ENCODE assay signal across 8 mouse cellular contexts in the genomic region with DNA sequence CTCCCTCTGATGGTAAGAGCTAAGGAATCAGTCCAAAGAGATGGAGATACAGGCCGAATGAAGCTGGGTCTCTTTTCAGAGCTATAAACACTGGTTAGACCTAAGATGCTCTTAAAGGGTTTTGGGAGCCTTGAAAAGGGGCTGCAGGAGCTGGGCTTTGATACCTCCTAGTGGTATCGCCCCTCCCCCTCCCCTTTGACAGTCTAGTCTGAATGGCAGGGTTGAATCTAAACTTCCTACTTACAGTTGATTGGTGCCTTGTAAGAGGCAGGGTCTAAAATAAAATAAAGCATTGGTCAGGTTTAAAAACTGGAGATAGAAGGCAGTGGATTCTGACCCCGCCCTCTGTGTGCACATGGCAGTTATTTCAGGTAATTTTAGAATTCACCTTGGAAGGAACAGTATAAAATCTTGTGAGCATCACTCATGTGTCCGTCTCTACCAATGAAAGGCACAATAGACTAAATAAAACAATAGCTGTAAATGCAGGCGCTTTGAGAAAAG. TPM values are rescaled to one million over a fixed set of nuclear protein-coding genes. Genes with fewer than 3 reads are reported as not detected.
A peak's percentile ranks its signal among the peaks of the same experiment; 100 is the strongest.
DNase-seq lines count a peak whose midpoint lies in the region; ATAC-seq and TF ChIP-seq lines count a peak whose summit lies in the region.

No protein-coding gene starts in this region.

- peak; percentile 40 to 43; a peak in 3 of 4 replicates for ATAC-seq in hematopoietic stem cell, adult 5-6 weeks (replicated peaks in 1 of 2; ENCODE audit: insufficient read depth in 1 of 2, low FRiP score in 2 of 2, low TSS enrichment in 1 of 2, low read depth in 1 of 2, poor library complexity in 2 of 2, severe bottlenecking in 2 of 2)
- ATAC-seq in limb, embryonic 15.5 days (ENCODE audit: insufficient number of reproducible peaks, low FRiP score, low TSS enrichment, low read depth): no peak
- ATAC-seq in neural tube, embryonic 13.5 days (ENCODE audit: low read depth): peak; percentile 62

- 28% methylated on average over 5 of the region's 5 CpGs for WGBS in kidney, adult 2 months
- 15% methylated on average over 5 of the region's 5 CpGs for WGBS in limb, embryonic 15.5 days
- WGBS in neural tube, embryonic 13.5 days: 6% methylated on average over 5 of the region's 5 CpGs

- peaks cover 9% of the 10 kb centered on the region for H3K4me1 ChIP-seq in kidney, adult 2 months (ENCODE audit: control insufficient read depth, insufficient read depth, low read length)
- peaks cover 2% of the 10 kb centered on the region for H3K4me1 ChIP-seq in ES-Bruce4 (ENCODE audit: control insufficient read depth, insufficient read depth, low read length)
- peaks cover 11% of the 10 kb centered on the region; the same call in 1 of the 2 replicates for H3K4me1 ChIP-seq in limb, embryonic 15.5 days
- peaks cover 24% of the 10 kb centered on the region for H3K4me1 ChIP-seq in neural tube, embryonic 13.5 days (replicated peaks)

- peaks cover 3% of the 10 kb centered on the region for H3K9me3 ChIP-seq in ES-Bruce4 (replicated peaks; ENCODE audit: control insufficient read depth, insufficient read depth, low read length, poor library complexity, severe bottlenecking)
- no peaks in the 10 kb centered on the region for H3K9me3 ChIP-seq in limb, embryonic 15.5 days
- no peaks in the 10 kb centered on the region for H3K9me3 ChIP-seq in neural tube, embryonic 13.5 days

- peak overlapping the region; percentile 94 for H3K4me2 ChIP-seq in limb, embryonic 15.5 days
- H3K4me2 ChIP-seq in neural tube, embryonic 13.5 days: peak overlapping the region; percentile 87

- TF ChIP-seq EP300 in ES-Bruce4 (IDR thresholded peaks at IDR 0.05; ENCODE audit: insufficient read depth, low read depth, low read length): no peak

- DNase-seq in kidney, adult 2 months: no peak
- DNase-seq in kidney, adult 11 months: no peak
- peak; percentile 29 to 43 for DNase-seq in cerebellum, postnatal 14 days
- DNase-seq in urinary bladder, adult 2 months (ENCODE audit: low spot score): no peak

- no peak for TF ChIP-seq CTCF in kidney, adult 2 months (conservative IDR thresholded peaks at IDR 0.05; ENCODE audit: insufficient read depth, insufficient read length, low read depth, low read length)
- no peak for TF ChIP-seq CTCF in ES-Bruce4 (IDR thresholded peaks at IDR 0.05; ENCODE audit: low read depth, low read length)

- H3K36me3 ChIP-seq in kidney, adult 2 months (ENCODE audit: control insufficient read depth, insufficient read depth, low read length): no peaks in the 10 kb centered on the region
- H3K36me3 ChIP-seq in ES-Bruce4 (ENCODE audit: control insufficient read depth, insufficient read depth, low read length, poor library complexity, severe bottlenecking): no peaks in the 10 kb centered on the region
- no peaks in the 10 kb centered on the region for H3K36me3 ChIP-seq in limb, embryonic 15.5 days
- no peaks in the 10 kb centered on the region for H3K36me3 ChIP-seq in neural tube, embryonic 13.5 days

- no peak for TF ChIP-seq POLR2A in kidney, adult 2 months (IDR thresholded peaks at IDR 0.05; ENCODE audit: low read depth, low read length)
- no peak for TF ChIP-seq POLR2A in ES-Bruce4 (IDR thresholded peaks at IDR 0.05; ENCODE audit: insufficient read depth, low read length)

- no peaks in the 10 kb centered on the region for H3K27me3 ChIP-seq in kidney, adult 2 months (replicated peaks; ENCODE audit: control insufficient read depth, insufficient read depth, low read length)
- H3K27me3 ChIP-seq in ES-Bruce4 (ENCODE audit: control insufficient read depth, insufficient read depth, low read length, poor library complexity, severe bottlenecking): no peaks in the 10 kb centered on the region
- H3K27me3 ChIP-seq in limb, embryonic 15.5 days: no peaks in the 10 kb centered on the region
- no peaks in the 10 kb centered on the region for H3K27me3 ChIP-seq in neural tube, embryonic 13.5 days

- H3K4me3 ChIP-seq in kidney, adult 2 months (ENCODE audit: insufficient read depth, low read depth, low read length): peak overlapping the region; percentile 64
- H3K4me3 ChIP-seq in ES-Bruce4 (ENCODE audit: low read depth, low read length): no peak overlapping the region
- peak overlapping the region; percentile 67 for H3K4me3 ChIP-seq in limb, embryonic 15.5 days
- peak overlapping the region; percentile 52 for H3K4me3 ChIP-seq in neural tube, embryonic 13.5 days

- peak overlapping the region; percentile 82 for H3K9ac ChIP-seq in ES-Bruce4 (ENCODE audit: low read depth, poor library complexity, severe bottlenecking)
- H3K9ac ChIP-seq in limb, embryonic 15.5 days: peak overlapping the region; percentile 63; the same call in 1 of the 2 replicates
- H3K9ac ChIP-seq in neural tube, embryonic 13.5 days: peak overlapping the region; percentile 75

- H3K27ac ChIP-seq in kidney, adult 2 months (ENCODE audit: insufficient read depth, low read depth, low read length): no peak overlapping the region
- H3K27ac ChIP-seq in ES-Bruce4 (ENCODE audit: insufficient read depth, low read length): no peak overlapping the region
- peak overlapping the region; percentile 86 for H3K27ac ChIP-seq in limb, embryonic 15.5 days
- peak overlapping the region; percentile 75; the same call in 1 of the 2 replicates for H3K27ac ChIP-seq in neural tube, embryonic 13.5 days (replicated peaks)

RNA-seq across cellular contexts. Expression of gene Acsl5, which starts 2.8 kb away (rescaled TPM):
- polyA plus RNA-seq in kidney, adult 2 months (2012; rRNA removed): 26.8 and 29.3 TPM in 2 replicates
- polyA plus RNA-seq in ES-Bruce4 (2011; ENCODE audit: insufficient read depth, insufficient read length, low read depth, missing spikeins): 16.8 and 22.0 TPM in 2 replicates
- total RNA-seq in hematopoietic stem cell, adult 5-6 weeks (2017): 92.1 and 157 TPM in 2 replicates
- 49.4 and 55.1 TPM in 2 replicates for polyA plus RNA-seq in limb, embryonic 15.5 days (2015; fragmentation: Nextera tagmentation; extraction: Ambion mirVana)
- 17.1 and 24.2 TPM in 2 replicates for polyA plus RNA-seq in neural tube, embryonic 13.5 days (2015; fragmentation: Nextera tagmentation; extraction: Ambion mirVana)
- polyA plus RNA-seq in urinary bladder, adult 2 months (2012; rRNA removed): 47.9 and 50.6 TPM in 2 replicates

RNA-seq across cellular contexts. Expression of gene Gucy2g, which starts 13.5 kb away (rescaled TPM):
- 0.88 and 1.1 TPM in 2 replicates for polyA plus RNA-seq in kidney, adult 2 months (2012; rRNA removed)
- 0.25 TPM in 1 of 2 replicates, not detected in the other for polyA plus RNA-seq in ES-Bruce4 (2011; ENCODE audit: insufficient read depth, insufficient read length, low read depth, missing spikeins)
- total RNA-seq in hematopoietic stem cell, adult 5-6 weeks (2017): not detected in 2 replicates
- polyA plus RNA-seq in limb, embryonic 15.5 days (2015; fragmentation: Nextera tagmentation; extraction: Ambion mirVana): 0.06 and 0.15 TPM in 2 replicates
- polyA plus RNA-seq in neural tube, embryonic 13.5 days (2015; fragmentation: Nextera tagmentation; extraction: Ambion mirVana): not detected in 2 replicates
- 0.14 and 0.22 TPM in 2 replicates for polyA plus RNA-seq in urinary bladder, adult 2 months (2012; rRNA removed)

Comparison
In these comparisons a context has a peak if more than half of its experiments do, and no peak if none do; other contexts are left out.
1. DNase-seq: peak in cerebellum, postnatal 14 days (2 of 2); none in kidney, adult 2 months (single experiment), kidney, adult 11 months (single experiment) and urinary bladder, adult 2 months (single experiment).
2. H3K27ac ChIP-seq: peak in limb, embryonic 15.5 days (single experiment) and neural tube, embryonic 13.5 days (single experiment); none in kidney, adult 2 months (single experiment) and ES-Bruce4 (single experiment).
3. Peak in every context shown above with its lines, with median percentiles within 50 percentile points of each other: H3K9ac ChIP-seq.